Mouse (Mus musculus): ENCODE data around the gene Tspan5. TPM values are rescaled to one million over a fixed set of nuclear protein-coding genes. Genes with fewer than 3 reads are reported as not detected.

Tspan5 gene
- total and polyA plus RNA-seq, 3 experiments = 28.1 to 35.1 TPM; not detected in 1

GRCm38 (mm10) chr3:138856946-138857345 lies 115.0 kb downstream of the Tspan5 start:
- Histone ChIP-seq H3K79me2 (ENCODE audit: control insufficient read depth, insufficient read depth, low read length, poor library complexity) (peaks cover 5% of the 10 kb centered on the region; the same call in 1 of the 2 replicates), H3K4me1 (ENCODE audit: control insufficient read depth in 1 of 2, insufficient read depth in 2 of 2, low read length in 2 of 2) (no peaks in the 10 kb centered on the region), H3K9me3 (replicated peaks; ENCODE audit: insufficient read depth, low read length) (no peaks in the 10 kb centered on the region), H3K27ac (ENCODE audit: control insufficient read depth, low read depth, low read length) (no peak overlapping the region), H3K36me3 (ENCODE audit: control insufficient read depth in 1 of 2, insufficient read depth in 2 of 2, low read length in 2 of 2) (no peaks in the 10 kb centered on the region), H3K27me3 (ENCODE audit: control insufficient read depth in 1 of 2, insufficient read depth in 2 of 2, low read length in 2 of 2) (no peaks in the 10 kb centered on the region), H3K9ac (ENCODE audit: control insufficient read depth, low read depth, low read length, poor library complexity, severe bottlenecking) (no peak overlapping the region), H3K4me3 (ENCODE audit: control insufficient read depth in 1 of 2, insufficient read depth in 1 of 2, low read depth in 2 of 2, low read length in 2 of 2) (no peak overlapping the region)
- TF ChIP-seq ZKSCAN1 (IDR thresholded peaks at IDR 0.05; ENCODE audit: low read depth, low read length) = no peak
- no peak for TF ChIP-seq UBTF (IDR thresholded peaks at IDR 0.05; ENCODE audit: borderline replicate concordance, insufficient read depth, low read depth, low read length)
- no peak for TF ChIP-seq CHD1 (IDR thresholded peaks at IDR 0.05; ENCODE audit: low read depth, low read length)
- no peak for TF ChIP-seq TCF12 (IDR thresholded peaks at IDR 0.05; ENCODE audit: low read depth, low read length)
- TF ChIP-seq ETS1 (IDR thresholded peaks at IDR 0.05; ENCODE audit: low read depth, low read length) = no peak
- no peak for TF ChIP-seq CHD2 (IDR thresholded peaks at IDR 0.05; ENCODE audit: low read length)
- no peak for DNase-seq (ENCODE audit: low read depth, low spot score)

DNA sequence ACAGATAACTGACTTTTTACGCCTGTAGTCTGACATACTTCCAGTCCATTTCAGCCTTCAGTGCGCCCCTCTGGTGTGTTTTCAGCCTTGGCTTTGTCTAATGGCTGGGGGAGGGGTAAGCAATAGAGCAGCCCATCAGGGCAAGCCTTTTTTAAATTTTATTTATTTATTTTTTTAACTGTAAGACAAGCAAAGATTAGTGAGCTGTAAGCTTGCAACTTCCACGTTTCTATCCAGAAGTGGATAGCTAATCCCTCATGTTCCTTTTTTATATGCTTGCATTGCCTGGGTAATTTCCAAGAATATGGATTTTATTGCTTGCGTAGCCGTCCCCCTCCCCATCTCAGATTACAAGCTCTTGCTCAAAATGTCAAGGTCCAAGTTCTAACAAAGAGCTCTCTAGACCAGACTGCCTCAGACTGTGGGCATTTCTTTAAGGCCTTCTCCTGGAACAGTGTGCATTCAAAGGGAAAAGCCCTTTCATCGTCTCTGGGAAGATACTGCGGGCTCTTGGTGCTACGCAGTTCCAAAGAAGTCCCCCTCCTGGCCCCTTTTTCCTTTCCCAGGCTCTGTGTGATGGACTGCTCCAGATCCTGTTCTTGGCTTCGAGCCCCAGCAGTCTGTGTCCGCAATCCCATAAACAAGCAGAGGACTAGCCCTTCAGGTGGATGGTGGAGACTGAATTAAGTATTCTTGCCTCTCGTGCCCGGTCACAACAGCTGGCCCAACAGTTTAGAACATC lies 116.0 kb downstream of the Tspan5 start:
- Histone ChIP-seq H3K9me3 (replicated peaks; ENCODE audit: insufficient read depth, low read length) (no peaks in the 10 kb centered on the region), H3K4me1 (ENCODE audit: control insufficient read depth in 1 of 2, insufficient read depth in 2 of 2, low read length in 2 of 2) (no peaks in the 10 kb centered on the region), H3K79me2 (ENCODE audit: control insufficient read depth, insufficient read depth, low read length, poor library complexity) (peaks cover 4% of the 10 kb centered on the region; the same call in 1 of the 2 replicates), H3K36me3 (ENCODE audit: control insufficient read depth in 1 of 2, insufficient read depth in 2 of 2, low read length in 2 of 2) (no peaks in the 10 kb centered on the region), H3K9ac (ENCODE audit: control insufficient read depth, low read depth, low read length, poor library complexity, severe bottlenecking) (no peak overlapping the region), H3K27me3 (ENCODE audit: control insufficient read depth in 1 of 2, insufficient read depth in 2 of 2, low read length in 2 of 2) (no peaks in the 10 kb centered on the region), H3K27ac (ENCODE audit: control insufficient read depth, low read depth, low read length) (no peak overlapping the region), H3K4me3 (ENCODE audit: control insufficient read depth in 1 of 2, insufficient read depth in 1 of 2, low read depth in 2 of 2, low read length in 2 of 2) (no peak overlapping the region)
- no peak for DNase-seq (ENCODE audit: low read depth, low spot score)
- TF ChIP-seq USF2 (IDR thresholded peaks at IDR 0.05; ENCODE audit: borderline replicate concordance in 1 of 2, insufficient read depth in 1 of 2, low read depth in 1 of 2, low read length in 2 of 2) (no peak), USF1 (IDR thresholded peaks at IDR 0.05; ENCODE audit: low read depth, low read length) (no peak), ZMIZ1 (IDR thresholded peaks at IDR 0.05; ENCODE audit: low read depth, low read length) (no peak), MYC (IDR thresholded peaks at IDR 0.05; ENCODE audit: low read depth, low read length) (no peak), RCOR1 (IDR thresholded peaks at IDR 0.05; ENCODE audit: low read depth, low read length) (no peak), EP300 (IDR thresholded peaks at IDR 0.05; ENCODE audit: low read depth in 1 of 2, low read length in 2 of 2) (no peak), POLR2A (IDR thresholded peaks at IDR 0.05; ENCODE audit: control insufficient read depth in 1 of 2, insufficient read depth in 1 of 2, low read depth in 1 of 2, low read length in 2 of 2, poor library complexity in 1 of 2) (no peak), NRF1 (IDR thresholded peaks at IDR 0.05; ENCODE audit: insufficient read depth, low read depth, low read length, poor library complexity, severe bottlenecking) (no peak), TBP (IDR thresholded peaks at IDR 0.05; ENCODE audit: low read depth, low read length) (no peak), MEF2A (IDR thresholded peaks at IDR 0.05; ENCODE audit: extremely low read depth, insufficient replicate concordance, low read depth, low read length, poor library complexity, severe bottlenecking) (no peak), MYB (IDR thresholded peaks at IDR 0.05; ENCODE audit: low read depth, low read length) (no peak), RAD21 (IDR thresholded peaks at IDR 0.05; ENCODE audit: low read depth, low read length) (no peak), JUND (IDR thresholded peaks at IDR 0.05; ENCODE audit: low read depth, low read length) (no peak), ELF1 (IDR thresholded peaks at IDR 0.05; ENCODE audit: low read depth, low read length) (no peak)

Measured in MEL (cell line).